Mouse (Mus musculus) olfactory bulb, adult 2 months (tissue): Measurements from ENCODE around the gene Tsen2. TPM values are rescaled to one million over a fixed set of nuclear protein-coding genes. Genes with fewer than 3 reads are reported as not detected.

Experiments
- H3K27ac ChIP-seq: fragments of 200-500 bp; 2 replicates; pipeline ENCODE4 v1.5.1; 2012; ENCODE audit warnings: low read depth, low read length; ENCODE audit not compliant: insufficient read depth
- H3K4me1 ChIP-seq: fragments of 200-500 bp; 2 replicates; pipeline ENCODE4 v1.6.1; 2012; ENCODE audit warnings: low read length; ENCODE audit not compliant: control insufficient read depth, insufficient read depth
- H3K4me3 ChIP-seq: fragments of 200-500 bp; 2 replicates; pipeline ENCODE4 v1.5.1; 2012; ENCODE audit warnings: mild to moderate bottlenecking, low read depth, low read length, moderate library complexity; ENCODE audit not compliant: insufficient read depth
- CTCF ChIP-seq: fragments of 200-500 bp; IDR thresholded peaks from 2 replicates; pipeline ENCODE4 v1.5.1; 2012; ENCODE audit warnings: low read depth, mild to moderate bottlenecking, low read length, moderate library complexity; ENCODE audit not compliant: insufficient read depth
- POLR2A ChIP-seq: fragments of 200-500 bp; IDR thresholded peaks from 2 replicates; pipeline ENCODE4 v1.6.1; 2012; ENCODE audit warnings: mild to moderate bottlenecking, low read depth, low read length, moderate library complexity; ENCODE audit not compliant: insufficient read depth
- WGBS: fragments of 180-500 bp; shearing (Covaris S2); methylation state at CpG from one replicate; pipeline ENCODE4 v1.1.7; 2018; 5-methylcytosine and 5-hydroxymethylcytosine counted together
- polyA plus RNA-seq: library from polyadenylated mRNA; stranded (reverse); fragments of >200 nt; gene quantifications from 2 replicates; pipeline ENCODE4 v1.2.4, GENCODE M21; 2012; ENCODE audit warnings: low replicate concordance; ENCODE audit not compliant: missing spikeins, insufficient read depth, insufficient read length

Gene Tsen2
- polyA plus RNA-seq, 1 experiment, result not detected

- TF ChIP-seq POLR2A, result no peak
- TF ChIP-seq CTCF, result no peak
- Histone ChIP-seq H3K4me1 (no peaks in the 10 kb centered on the region), H3K27ac (no peak overlapping the region), H3K4me3 (no peak overlapping the region)
- WGBS, result 94% methylated on average over 3 of the region's 3 CpGs
Observed at GRCm38 (mm10) chr6:115511447-115511846, 33.0 kb upstream of the Tsen2 start.

GRCm38 (mm10) chr6:115513207-115513606, 31.3 kb upstream of the Tsen2 start:
- no peak overlapping the region for H3K27ac ChIP-seq
- TF ChIP-seq POLR2A (no peak), CTCF (no peak)
- no peak overlapping the region for H3K4me3 ChIP-seq
- H3K4me1 ChIP-seq, result no peaks in the 10 kb centered on the region
- 91% methylated on average over 4 of the region's 4 CpGs for WGBS

- H3K4me1 ChIP-seq, result peaks cover 9% of the 10 kb centered on the region
- no peak overlapping the region for H3K27ac ChIP-seq
- TF ChIP-seq POLR2A, result no peak
- TF ChIP-seq CTCF, result no peak
- H3K4me3 ChIP-seq, result no peak overlapping the region
- WGBS, result 66% methylated on average over 4 of the region's 4 CpGs
Observed at GRCm38 (mm10) chr6:115517904-115518303, 26.6 kb upstream of the Tsen2 start.

GRCm38 (mm10) chr6:115518352-115518751, 26.1 kb upstream of the Tsen2 start:
- TF ChIP-seq POLR2A (no peak), CTCF (no peak)
- Histone ChIP-seq H3K4me3 (no peak overlapping the region), H3K27ac (no peak overlapping the region), H3K4me1 (peaks cover 13% of the 10 kb centered on the region)
- 86% methylated on average over 2 of the region's 2 CpGs for WGBS

GRCm38 (mm10) chr6:115519275-115519699, 25.2 kb upstream of the Tsen2 start:
- no peak overlapping the region for H3K4me3 ChIP-seq
- H3K27ac ChIP-seq, result no peak overlapping the region
- peaks cover 19% of the 10 kb centered on the region for H3K4me1 ChIP-seq
- TF ChIP-seq POLR2A (no peak), CTCF (no peak)
- 59% methylated on average over 12 of the region's 12 CpGs for WGBS

- TF ChIP-seq CTCF (no peak), POLR2A (no peak)
- 97% methylated on average over 1 of the region's 1 CpGs for WGBS
Observed at GRCm38 (mm10) chr6:115521923-115522322, 22.5 kb upstream of the Tsen2 start.

GRCm38 (mm10) chr6:115522691-115523146, 21.7 kb upstream of the Tsen2 start:
- no peak overlapping the region for H3K4me3 ChIP-seq
- 82% methylated on average over 6 of the region's 6 CpGs for WGBS
- no peak overlapping the region for H3K27ac ChIP-seq
- peaks cover 19% of the 10 kb centered on the region for H3K4me1 ChIP-seq
- TF ChIP-seq POLR2A (no peak), CTCF (no peak)

More at GRCm38 (mm10) chr6:115521923-115522322, 22.5 kb upstream of the Tsen2 start:
- Histone ChIP-seq H3K4me3 (no peak overlapping the region), H3K4me1 (peaks cover 19% of the 10 kb centered on the region), H3K27ac (no peak overlapping the region)

- Histone ChIP-seq H3K4me1 (peaks cover 19% of the 10 kb centered on the region), H3K27ac (no peak overlapping the region), H3K4me3 (no peak overlapping the region)
- WGBS, result 55% methylated on average over 9 of the region's 9 CpGs
- TF ChIP-seq CTCF (no peak), POLR2A (no peak)
Observed at GRCm38 (mm10) chr6:115523201-115523600, 21.3 kb upstream of the Tsen2 start.

GRCm38 (mm10) chr6:115524449-115524990, 19.9 kb upstream of the Tsen2 start:
- peaks cover 14% of the 10 kb centered on the region for H3K4me1 ChIP-seq
- WGBS, result 92% methylated on average over 9 of the region's 9 CpGs
- no peak overlapping the region for H3K4me3 ChIP-seq
- H3K27ac ChIP-seq, result no peak overlapping the region
- TF ChIP-seq CTCF (no peak), POLR2A (no peak)
